Mouse (Mus musculus) monocyte, adult 2 months (primary cell): ENCODE measurements around the gene Il13.

Experiments used
- DNase-seq, 2 experiments: peaks; one replicate each; pipeline ENCODE4 v3.0.0; 2022; ENCODE audit warnings: low spot score in 2 of 2, low read depth in 1 of 2

Il13 gene

DNA sequence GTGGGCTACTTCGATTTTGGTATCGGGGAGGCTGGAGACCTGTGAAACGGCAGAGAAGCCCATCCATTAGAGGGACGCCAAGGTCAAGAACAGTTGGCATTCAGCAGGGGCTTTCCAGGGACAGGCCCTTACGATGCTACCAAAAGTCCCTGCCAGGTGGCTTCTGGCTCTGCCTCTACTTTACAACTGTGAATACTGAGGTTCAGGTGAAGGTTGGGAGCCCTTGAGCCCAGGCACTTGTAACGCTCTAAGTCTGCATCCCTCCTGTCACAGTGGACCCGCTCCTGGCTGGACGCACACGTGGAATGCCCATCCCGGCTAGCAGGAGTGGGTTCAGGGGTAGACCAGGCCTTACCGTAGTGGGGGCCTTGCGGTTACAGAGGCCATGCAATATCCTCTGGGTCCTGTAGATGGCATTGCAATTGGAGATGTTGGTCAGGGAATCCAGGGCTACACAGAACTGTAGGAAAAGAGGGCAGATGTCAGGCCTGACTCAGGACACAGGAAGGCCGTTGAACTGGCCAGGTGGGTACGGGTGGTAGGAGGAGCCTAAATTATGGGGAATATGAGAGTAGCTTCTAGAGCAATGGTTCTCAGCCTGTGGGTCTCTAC lies 2.3 kb downstream of the Il13 start:
- no peak for DNase-seq

DNA sequence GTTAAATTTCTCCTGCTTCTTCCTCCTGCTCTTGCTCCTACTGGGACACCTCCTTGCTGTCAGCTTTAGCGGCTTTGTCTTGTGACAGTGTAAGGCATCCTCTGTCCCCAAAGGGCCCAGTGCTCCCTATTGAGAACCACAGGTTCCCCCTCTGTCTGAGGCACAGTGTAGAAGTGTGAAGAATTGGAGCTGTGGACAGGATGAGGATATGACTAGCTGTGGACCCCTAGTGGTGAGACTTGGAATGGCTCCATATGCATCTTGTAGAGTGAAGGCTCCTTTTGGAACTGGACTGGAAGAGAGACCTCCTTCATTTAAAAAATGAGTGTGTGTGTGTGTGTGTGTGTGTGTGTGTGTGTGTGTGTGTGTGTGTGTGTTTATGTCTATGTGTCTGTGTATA lies 6.6 kb downstream of the Il13 start:
- peak; percentile 16 to 25 for DNase-seq

DNA sequence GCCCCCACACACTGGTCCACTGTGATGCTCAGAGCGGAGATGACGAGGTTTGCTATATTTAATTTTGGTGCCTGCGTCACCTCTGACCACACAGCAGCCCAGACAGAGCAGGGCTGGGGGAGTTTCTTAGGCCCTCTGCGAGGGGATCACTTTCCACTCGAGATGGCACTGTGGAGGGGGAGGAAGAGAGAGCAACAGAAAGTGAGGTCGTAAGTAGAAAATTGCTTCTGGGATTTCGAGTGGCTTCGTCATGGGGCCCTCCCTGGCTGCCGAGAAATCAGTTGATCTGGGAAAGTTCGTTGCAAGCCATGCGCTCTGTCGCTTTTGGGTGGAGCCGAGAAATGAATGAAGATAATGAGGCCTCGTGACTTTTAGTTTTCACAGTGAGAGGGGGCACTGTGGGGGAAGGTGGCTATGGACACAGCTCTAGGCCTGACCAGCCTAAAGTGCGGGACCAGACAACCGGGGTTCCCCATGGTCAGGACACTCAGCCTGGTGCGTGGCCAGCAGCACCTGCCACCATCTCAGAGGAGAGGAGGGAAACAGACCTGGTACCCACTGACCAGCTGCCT lies 7.6 kb downstream of the Il13 start:
- DNase-seq = no peak

DNA sequence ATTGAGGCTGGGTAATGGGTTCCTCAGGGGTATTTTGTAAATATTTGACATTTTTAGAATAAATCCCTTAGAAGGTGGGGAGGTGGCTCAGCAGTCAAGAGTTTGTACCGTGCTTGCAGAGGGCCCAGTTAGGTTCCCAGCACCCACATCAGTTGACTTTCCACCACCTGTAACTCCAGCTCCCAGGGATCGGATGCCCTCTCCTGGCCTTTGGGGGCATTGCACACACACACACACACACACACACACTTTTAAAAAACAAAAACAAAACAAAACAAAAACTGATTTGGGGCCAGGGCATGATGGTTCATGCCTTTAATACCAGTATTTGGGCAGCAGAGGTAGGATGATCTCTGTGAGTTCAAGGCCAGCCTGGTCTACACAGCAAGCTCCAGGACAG lies 10.4 kb downstream of the Il13 start:
- no peak for DNase-seq

DNA sequence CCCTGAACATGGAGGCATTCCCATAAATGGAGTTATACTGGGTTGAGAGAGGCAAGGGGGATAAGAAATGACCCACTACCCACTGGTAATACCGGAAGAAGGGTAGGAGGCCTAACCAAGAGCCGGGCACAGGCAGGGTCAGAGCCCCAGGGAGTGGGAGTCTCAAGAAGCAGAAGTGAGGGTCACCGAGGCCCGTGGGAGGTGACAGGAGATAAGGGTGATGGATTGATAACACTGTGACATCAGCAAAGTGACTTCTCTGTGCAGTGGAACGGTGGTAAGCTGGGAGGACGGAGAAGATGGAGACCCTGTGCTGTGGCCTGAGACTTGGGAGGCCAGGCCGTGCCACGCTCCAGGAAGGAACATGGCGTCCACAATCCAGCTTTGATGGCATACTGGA lies 10.9 kb downstream of the Il13 start:
- no peak for DNase-seq

DNA sequence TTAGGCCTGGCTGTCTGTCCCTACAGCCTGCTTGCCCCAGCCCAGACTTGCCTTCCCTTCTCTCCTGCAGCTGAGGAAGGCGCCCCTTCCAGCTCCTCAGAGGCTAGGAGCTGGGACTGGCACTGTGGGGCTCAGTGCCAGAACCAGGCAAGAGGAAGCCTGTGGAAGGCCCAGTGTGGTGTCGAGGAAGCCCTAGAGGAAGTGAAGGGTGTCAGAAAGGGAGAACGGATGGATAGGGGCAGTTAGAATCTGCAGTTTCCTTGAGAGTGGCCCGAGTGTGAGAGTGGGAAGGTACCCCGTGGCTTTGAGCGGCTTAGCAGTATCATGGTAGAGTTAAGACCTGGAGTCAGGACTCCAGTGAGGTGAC lies 12.1 kb downstream of the Il13 start:
- DNase-seq = no peak

DNA sequence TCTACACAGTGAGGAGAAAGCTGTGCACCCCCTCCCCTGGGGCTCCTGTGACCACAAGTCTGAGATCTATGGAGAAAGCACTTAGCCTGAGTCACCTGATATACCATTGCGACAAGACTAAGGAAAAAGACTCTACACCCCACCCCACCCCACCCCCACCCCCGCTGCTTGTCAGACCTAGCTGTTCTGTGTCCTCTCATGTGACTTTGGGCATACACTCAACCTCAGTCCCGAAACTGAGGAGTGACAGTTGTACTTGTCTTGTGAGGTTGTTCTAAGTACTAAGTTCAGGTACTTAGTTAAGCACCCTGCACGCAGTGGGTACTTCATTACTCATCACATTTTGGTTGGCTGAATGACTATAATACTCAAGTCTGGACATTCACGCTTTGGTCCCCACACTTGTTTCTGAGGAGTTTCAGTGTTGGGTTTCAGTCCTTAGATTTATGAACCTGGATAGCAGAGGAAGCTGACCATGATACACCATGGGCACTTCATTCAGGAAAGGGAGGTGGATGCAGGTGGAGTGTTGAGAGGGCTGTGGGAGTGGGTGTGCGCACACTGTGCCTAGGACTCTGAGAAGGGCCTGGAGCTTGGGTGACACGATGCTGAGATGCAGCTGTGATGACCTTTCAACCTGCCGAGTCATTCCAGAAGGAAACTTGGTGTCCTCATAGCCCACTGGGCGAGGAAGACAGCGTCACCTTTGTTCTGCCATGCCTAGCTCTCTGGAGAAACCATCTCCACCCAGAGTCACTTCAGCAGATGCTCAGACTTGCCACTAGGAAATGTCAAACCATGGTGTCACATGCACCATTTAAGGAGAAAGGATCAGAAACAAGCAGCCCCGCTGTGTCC lies 12.7 kb downstream of the Il13 start:
- no peak for DNase-seq

DNA sequence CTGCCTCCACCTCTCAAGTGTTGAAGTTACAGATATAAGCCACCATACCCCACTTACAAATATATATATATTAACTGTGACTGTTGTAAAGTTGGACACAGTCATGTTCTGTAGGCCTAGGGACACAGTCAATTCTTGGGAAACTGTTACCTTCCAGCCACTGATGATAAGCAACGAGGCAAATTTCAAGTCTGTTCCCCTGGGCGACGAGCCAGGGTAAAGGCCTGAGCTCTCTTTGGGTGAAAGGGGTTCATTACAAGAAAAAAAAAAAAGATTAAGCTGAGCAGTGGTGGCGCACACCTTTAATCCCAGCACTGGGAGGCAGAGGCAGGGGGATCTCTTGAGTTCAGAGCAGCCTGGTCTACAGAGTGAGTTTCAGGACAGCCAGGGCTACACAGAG lies 14.4 kb downstream of the Il13 start:
- no peak for DNase-seq

DNA sequence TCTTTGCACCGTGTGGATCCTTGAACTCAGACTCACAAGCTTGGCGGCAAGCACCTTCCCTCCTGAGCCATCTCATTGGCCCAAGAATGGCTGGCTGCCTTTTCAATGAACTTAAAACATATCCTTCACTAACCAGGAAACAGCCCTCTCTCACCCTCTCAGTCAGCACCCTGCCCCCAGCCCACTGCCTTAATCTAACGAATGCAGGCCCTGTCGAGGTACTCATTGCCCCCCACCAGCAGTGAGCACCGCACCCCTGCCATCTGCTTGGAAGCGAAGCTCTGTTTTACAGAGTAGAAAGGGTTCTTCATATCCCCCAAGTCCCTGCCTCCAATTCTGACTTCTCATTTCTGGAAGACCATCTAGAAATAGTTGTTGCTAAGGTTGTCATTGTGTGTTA lies 15.1 kb downstream of the Il13 start:
- no peak for DNase-seq

DNA sequence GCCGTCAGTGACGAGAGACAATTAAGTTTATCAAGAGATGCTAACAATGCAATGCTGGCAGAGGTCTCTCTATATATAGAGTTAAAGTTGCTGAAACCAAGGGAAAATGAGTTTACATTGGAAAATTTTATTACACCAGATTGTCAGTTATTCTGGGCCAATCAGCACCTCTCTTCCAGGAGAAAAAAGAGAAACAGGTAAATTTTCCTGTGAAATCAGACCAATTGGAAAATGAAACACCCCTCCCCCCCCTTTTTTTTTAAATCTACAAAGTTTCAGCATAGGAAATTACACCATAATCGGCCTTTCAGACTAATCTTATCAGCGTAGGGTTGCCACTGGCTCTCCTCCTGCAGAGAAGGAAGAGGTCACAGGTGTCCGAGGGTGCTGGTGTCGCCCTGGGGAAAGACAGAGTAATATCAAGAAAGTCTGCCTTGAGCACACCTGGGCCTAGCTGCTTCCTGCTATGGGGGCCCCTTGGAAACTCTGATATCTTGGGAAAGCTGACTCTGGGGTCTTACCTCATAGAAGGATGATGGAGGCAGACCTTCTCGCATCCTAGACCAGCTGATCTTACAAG lies 15.8 kb downstream of the Il13 start, which contains the start of gene Il4:
TSS of gene Il4 (minus strand) at position 51 of the 580 bp plus-strand sequence.
- no peak for DNase-seq

DNA sequence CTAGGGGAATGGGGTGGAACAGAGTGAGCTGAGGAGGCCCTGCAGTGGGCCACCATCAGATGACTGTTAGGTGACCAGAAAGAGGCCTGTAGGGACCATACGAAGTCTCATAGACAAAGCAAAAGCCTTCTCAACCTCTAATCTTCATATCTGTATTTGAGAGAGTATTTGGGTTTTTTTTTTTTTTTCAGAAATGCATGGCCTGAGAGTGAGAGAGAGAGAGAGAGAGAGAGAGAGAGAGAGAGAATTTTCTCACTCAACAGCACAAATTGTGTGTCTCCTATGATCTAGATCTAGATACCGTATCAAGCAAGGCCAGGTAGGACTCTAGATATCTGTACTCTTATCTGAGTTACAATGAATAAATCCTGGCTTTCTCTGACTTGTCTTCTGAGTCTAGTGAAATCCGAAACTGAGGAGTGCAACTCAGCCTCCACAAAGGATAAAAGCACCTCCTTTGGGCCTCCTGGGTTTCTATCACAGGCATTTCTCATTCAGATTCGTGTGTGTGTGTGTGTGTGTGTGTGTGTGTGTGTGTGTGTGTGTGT lies 16.9 kb downstream of the Il13 start:
- DNase-seq = no peak

DNA sequence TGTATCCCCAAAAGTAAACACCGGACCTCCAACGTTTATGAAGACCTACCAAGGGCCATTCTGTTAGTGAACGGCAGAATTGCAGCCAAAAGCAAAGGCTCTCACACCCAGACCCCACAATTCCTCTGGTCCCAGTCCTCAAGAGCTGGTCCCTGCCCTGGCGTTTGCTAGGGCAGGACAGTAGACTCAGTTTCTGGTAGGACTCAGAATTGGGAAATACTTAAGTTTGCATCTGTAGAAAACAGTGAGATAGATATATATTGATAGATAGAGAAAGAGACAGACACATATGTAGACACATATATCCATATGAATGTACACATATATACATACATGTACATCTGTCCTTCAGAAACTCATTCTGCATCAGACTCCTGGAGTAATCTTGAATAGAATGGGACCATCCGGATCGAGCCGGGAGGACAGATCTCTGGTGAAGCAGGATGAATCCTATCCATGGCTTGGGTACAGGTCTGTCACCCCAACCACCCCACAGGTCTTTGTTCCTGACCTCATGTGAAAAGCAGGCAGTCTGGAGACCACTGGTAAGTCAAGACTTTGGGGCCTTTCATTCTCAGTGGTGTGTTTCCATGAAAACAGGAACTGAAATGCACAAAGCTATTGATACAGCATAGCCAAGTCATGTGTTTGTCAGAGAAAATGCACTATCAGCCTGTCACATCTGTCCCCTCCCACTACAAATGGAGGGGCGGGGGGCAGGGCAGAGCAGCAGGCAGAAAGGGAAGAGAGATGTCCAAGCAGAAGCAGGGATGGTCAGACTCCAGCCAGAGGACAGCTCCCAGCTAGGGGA lies 17.5 kb downstream of the Il13 start:
- DNase-seq = no peak

DNA sequence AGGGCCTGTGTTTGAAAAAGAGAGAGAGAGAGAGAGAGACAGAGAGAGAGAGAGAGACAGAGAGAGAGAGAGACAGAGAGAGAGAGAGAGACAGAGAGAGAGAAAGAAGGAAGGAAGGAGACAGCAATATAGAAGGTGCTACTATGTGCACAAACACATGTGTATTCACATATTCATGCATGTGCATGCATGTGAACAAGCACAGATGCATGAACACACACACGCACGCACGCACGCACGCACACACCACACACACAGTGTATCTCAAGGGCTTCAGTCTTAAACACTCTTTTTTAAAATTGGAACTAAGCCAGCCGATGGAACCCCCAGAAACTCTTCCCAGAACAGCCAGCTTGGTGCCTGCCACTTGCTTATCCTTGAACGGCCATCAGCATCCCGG lies 18.9 kb downstream of the Il13 start:
- DNase-seq = no peak

DNA sequence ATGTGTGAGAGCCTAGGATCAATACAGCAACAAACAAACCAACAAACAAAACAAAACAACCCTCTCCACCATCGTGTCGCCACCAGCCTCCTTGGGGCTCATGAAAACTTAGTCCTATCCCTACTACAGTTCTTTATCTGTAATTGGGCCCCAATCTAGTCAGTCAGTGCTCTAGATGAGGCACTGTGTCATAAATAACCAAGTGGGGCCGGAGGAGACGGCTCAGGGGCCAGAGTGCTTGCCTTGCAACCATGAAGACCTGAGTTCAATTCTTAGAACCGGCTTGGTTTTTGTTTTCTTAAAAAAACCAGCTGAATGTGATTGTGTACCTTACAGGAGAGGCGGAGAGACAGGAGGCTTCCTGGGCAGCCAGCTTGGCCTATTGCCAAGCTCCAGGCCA lies 19.3 kb downstream of the Il13 start:
- no peak for DNase-seq

DNA sequence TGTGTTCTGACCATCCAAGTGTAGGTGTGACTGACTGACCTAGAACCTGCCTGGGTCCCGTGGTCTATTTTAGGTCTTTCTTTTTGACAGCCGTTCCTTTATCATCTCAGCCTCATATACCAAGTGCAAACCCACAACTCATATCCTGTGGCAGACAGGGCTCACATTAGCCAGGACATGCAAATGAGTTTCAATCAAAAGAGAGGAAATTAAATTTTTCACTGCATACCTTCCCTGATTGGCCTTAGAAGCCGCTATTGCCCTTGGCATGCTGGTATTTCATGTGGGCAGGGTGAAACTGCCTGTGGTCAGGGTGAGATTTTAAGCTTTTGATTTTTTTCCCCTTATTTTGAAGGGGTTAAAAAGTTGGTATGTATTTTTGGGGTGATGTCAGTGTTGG lies 24.8 kb downstream of the Il13 start:
- DNase-seq = no peak

DNA sequence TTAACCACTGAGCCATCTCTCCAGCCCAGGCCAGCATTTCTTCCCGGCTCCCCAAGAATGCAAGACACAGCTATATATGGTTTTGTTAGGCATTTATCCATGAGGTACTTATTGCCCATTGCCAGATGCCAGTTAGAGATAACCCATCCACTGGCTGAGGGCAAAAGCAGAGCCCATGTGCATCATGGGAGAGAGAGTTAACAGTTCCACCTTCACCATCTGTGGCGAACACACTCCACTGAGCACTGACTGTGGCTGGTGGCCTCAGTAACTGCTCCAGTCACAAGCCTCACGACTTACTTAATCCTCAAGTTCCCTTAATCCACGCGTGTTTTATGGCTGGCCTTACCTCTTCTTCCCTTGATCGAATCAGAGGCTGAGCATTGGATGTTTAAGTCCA lies 25.3 kb downstream of the Il13 start:
- no peak for DNase-seq

DNA sequence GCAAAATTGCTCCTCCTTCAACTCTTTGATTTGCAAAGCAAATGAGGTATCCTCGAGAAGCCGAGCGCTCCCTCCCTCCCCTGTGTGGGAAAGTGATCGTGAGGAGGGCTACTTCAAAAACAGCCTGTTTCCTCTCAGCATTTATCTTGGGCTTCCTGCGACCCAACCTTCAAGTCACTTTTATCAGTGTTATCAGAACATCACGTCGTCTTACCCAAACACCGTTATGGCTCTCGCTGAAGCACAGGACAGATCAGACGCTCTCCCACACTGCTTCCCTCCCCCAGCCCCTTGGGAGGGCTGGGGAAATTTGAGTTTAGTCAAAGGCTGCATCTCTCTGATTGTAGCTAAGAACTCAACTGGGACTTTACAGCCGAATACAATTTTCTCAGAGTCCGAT lies 28.9 kb downstream of the Il13 start:
- DNase-seq = no peak

DNA sequence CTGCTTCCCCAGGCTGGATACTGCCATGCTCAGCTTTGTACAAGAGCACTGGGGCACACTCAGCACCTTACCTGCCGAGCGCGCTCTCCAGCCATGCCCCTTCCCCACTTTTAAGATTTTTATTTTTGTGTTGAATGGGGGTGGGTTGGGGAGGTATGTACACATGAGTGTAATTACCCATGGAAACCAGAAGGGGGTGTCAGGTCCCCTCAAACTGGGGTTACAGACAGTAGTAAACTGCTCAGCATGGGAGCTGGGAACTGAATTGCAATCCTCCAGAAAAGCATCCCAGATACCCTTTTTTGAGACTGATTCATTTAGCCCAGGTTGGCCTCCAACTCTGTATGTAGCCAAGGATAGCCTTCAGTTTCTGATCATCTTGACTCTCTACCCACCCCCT lies 29.5 kb downstream of the Il13 start:
- DNase-seq = no peak

DNA sequence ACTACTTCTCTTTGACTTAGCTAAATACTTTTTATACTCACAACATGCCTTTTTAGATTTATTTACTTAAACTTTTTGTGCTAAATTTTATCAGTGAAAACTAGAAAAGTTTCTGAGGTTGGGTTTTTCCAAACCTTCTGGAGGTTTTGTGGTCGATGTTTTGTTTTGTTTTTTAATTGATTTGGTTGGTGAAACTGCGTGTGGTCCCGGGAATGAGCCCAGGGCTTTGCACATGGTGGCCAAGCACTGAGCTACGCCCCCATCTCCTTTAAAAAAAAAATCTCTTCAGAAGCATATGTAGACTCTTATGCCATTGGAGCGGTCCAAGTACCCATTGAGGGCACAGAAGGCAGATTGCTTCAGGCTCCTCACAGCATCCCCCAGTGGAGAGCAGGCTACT lies 43.4 kb downstream of the Il13 start:
- DNase-seq = no peak

DNA sequence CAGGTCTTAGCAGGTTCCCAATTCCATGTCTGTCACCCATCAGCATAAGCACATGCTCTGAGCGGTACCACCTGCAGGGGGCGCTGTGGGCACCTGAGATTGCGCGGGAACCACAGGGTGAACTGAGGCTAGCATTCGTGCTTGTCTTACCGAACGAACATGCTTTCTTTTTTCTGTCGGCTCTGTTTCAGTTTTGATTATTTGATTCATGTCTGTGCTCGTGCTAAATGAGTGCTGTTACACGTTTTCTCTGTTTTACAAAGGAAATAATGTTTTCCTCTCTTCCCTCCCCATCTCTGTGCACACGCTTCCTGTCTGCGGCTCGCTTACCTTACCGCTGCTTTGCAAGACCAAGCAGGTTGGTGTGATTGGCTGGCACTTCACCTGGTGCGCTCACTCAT lies 44.1 kb downstream of the Il13 start:
- DNase-seq = peak; percentile 20 to 21

DNA sequence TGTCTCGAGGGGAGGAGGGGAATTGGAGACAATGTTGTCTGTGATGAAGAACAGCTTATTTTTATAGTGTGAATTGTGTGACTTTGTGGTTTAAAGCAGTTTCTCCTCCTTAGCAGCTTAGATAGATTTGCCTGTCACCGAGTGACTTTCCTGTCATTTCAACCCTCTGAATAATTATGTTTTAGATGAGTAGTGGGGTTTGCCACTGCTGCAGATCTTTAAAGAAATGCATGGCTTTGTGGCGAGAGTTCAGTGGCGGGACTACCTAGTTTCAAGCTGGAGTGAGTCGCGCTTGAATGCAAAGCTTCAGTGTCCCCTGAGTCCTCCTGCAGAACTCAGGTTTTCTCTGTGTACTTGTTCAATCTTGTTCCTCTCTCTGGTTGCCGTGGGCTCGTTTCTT lies 46.2 kb downstream of the Il13 start:
- no peak for DNase-seq
